Mouse (Mus musculus) spleen, adult 2 months (tissue): ENCODE data around the gene Fam168b.

Experiments used
- CTCF ChIP-seq: fragments of 200-500 bp; IDR thresholded peaks from 2 replicates; pipeline ENCODE4 v1.5.1; 2011; ENCODE audit warnings: mild to moderate bottlenecking, inconsistent platforms; ENCODE audit not compliant: insufficient read depth, insufficient read length, insufficient replicate concordance; ENCODE audit errors: extremely low read depth
- POLR2A ChIP-seq: fragments of 200-500 bp; IDR thresholded peaks from 2 replicates; pipeline ENCODE4 v1.6.1; 2011; ENCODE audit warnings: low read depth, low read length, inconsistent platforms

DNA sequence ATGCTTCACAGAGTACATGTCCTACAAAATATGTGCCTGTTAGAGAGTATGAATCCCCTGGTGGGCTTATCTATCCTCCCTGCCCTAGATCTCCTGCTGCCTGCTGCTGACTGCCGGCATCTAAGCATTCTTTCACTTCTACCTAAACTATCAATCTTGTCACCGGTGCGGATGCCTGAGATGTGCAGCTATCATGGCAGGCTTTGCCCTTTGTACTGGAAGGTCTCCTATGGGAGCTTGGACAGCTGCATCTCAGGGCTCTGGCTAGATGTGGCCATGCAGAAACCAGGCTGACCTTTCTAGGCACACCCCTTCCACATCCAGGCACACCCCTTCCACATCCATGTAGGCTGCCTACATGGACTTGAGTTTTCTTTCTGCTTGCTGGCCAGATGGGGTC is 49.6 kb upstream of the Fam168b start:
- TF ChIP-seq CTCF: no peak
- no peak for TF ChIP-seq POLR2A
